Mouse (Mus musculus): Measurements from ENCODE around the gene Mfsd11.

GRCm38 (mm10) chr11:116895402-116895801 is 43.2 kb downstream of the Mfsd11 start:
- no peak for TF ChIP-seq CTCF (IDR thresholded peaks at IDR 0.05; ENCODE audit: control insufficient read depth, insufficient read depth, low read length)
- TF ChIP-seq POLR2A (IDR thresholded peaks at IDR 0.05; ENCODE audit: borderline replicate concordance, control insufficient read depth, low read depth, low read length): no peak
